Mouse (Mus musculus) lung, postnatal 4 days (tissue): ENCODE data around the gene Olfr1342.

Experiments
- DNase-seq, 2 experiments: peaks; one replicate each; pipeline ENCODE4 v3.0.0; 2021

Olfr1342 gene

DNA sequence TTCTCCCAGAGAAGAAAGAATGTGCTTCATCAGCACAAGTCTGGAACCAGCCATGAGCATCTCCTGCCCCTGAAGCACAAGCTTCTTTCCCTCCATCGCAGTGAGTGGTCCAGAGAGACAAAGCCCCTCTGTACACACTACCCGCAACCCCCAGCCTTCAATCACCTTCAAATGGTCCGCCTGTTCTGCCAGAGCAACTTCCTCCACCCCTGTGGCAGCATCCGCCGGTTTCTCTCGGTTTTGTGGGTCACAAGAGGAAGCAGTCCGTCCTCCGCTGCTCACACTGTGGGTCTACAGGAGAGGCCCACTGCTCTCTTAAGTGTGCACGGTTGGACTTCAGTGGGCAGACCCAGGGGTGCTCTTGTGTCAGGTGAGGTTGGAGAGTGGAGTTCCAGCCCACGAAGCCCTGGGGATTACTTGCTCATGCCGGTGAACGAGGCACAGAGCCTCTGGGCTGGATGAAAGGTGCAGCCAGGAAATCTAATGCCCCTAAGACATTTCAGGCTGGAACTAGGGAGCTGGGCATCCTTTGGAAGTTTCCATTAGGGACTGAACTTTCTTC lies at the start of gene Olfr1342:
Gene Olfr1342 (minus strand): TSS at position 345 of the 562 bp plus-strand sequence.
- DNase-seq = no peak

DNA sequence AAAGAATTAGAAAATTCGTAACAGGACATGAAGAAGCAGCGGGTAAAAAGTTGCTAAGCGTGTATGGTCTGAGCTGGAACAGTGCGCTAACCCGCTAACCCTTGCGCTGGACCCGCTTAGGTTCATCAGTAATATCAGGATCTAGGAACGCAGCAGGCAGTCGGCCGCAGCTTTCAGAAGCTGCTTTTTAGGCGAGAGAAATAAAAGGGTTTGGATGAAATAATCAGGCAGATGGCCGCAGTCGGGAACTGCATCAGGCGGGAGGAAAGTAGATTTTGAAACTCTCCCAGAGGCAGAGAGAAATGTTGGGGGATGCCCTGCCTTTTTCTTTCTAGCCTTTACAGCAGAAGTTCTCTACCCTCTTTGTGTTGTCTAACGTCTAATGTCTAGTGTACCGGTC lies 49.3 kb upstream of the Olfr1342 start:
- DNase-seq = no peak

DNA sequence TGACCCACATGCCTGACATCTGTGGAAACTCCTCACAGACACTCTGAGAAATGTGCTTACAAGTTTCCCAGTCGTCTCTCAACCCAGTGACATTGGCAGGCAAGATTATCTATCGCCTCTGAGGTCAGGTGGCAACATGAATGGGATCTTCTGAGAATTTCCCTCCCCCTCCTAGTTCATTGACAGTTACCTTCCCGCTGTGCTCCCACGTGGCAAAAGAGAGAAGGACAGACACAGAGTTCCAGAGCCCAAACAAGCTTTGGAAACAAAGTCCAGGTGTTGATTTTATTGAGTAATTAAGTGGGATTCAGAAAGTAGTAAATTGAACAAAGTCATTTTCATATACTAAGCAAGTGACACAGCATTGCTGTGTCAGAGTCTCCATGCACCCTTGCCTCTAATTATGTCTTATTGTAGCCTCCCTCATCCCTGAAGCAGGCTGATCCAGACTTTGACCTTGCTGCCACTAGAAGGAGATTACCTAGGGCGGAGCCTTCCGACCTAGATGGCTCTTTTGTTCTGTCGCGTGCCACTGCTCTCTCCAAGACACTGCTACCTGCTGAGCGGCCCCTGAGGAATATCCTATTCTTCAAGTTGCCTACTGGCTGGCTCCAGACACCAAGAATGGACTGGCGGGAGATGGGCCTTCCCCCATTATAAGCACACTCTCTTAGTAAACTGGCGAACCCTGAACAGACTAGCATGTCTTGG lies 48.6 kb upstream of the Olfr1342 start:
- DNase-seq = no peak

DNA sequence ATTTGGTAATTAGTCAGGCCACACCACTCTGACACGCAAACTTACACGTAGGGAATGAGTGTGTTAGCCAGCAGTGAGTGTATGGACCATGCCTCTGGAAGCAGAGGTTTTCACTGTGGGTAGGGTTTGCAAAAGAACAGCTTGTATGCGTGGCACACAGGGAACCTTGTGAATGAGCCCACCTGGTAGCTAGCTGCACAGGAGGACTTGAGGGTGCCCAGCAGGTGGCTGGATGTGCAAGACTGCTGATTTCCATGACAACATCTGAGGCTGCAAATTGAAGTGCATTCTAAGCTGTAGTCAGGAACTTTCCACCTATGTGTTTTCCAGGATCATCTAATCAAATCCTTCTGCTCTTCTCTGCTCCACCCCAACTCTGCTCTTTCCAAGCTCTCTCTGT lies 47.0 kb upstream of the Olfr1342 start:
- no peak for DNase-seq

DNA sequence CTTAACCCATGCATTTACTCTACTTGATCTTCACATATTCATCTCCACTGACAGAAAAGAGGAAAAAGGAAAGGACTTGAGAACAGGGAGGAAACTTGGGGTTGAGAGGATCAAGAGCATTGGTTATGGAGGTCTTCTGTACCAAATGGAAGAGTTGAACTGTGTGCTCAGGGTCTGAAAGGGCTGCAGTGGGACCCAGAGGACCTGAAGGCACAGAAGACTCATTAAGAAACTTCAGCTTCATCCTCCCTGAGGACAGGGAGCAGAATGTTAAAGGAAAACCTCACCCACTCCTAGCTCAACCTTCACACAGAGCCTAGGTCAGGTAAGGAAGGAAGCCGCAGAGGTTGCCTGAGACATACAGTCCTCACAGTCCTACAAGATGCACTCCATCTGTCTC lies 39.3 kb upstream of the Olfr1342 start, which contains the start of gene Olfr1339:
Gene Olfr1339 (plus strand): TSS at position 301 of the 400 bp plus-strand sequence.
- no peak for DNase-seq

DNA sequence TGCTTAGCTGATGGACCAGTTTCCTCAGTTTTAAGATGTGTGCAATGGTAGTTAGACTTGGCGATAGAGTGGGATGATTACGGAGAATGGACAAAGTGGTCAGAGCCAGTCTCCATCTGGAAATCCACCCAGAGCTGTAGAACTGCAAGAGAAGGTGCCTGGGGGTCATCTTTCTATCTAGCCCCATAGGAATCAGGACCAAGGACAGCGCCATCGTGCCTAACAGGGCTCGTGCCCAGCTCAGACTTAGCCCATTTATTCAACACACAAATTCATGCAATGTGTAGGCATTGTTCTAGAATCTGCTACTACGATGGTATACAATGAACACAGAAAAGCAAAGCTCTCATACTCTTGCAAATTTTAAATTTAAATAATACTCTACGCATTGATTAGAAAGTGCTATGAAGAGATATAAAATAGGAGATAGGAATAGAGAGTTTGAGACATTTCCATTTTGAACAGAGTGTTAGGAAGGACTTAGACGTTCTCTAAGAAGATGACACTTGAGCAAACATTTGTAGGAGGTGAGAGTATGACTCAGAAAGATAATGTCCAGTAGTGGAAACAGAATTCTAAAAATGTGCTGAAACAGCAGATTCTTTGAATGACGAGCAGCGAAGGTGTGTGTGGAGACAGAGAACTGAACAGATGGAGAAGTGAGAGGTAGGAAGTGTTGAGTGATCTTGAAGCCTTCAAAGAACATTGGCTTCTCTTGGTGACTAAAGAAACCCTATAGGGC lies 29.4 kb upstream of the Olfr1342 start:
- DNase-seq = no peak

DNA sequence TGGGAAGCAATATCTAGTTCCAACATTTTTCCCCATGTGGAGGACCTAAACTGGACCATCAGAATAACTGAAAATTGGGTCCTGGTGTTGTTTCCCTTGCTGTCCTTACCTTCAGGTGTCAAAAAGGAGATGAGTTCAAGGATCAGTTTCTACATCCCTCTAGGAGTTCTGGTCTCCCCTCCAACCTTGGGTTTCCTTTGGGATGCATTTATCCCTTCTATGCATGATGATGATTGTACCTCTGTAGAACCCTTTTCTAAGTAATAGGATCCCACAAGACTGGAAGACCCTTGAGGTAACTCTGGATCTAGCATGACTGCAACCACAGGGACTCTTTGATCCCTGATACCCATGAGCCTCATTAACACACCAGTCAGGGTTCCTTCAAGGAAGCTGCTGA lies 27.3 kb upstream of the Olfr1342 start, which contains the start of gene Olfr1340:
Gene Olfr1340 (plus strand): TSS at position 301 of the 400 bp plus-strand sequence.
- no peak for DNase-seq

DNA sequence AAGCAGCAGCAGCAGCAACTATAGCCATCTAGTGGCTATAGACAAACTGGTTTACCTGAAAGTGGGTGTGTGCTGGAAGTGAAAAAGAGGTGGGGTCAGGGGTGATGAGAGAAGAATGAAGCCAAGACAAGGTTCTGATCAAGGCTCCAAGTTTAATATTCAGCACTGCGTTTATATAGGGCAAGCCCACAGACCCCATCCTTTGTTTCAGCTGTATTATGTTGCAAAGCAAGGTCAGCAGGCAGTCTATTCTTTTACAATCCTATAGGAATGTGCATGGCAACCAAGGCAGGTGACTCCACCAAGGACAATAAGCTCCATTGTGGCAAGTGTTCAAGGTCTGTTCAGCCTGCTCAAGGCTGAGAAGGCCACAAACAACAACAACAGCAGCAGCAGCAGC lies 19.1 kb upstream of the Olfr1342 start:
- DNase-seq = no peak

DNA sequence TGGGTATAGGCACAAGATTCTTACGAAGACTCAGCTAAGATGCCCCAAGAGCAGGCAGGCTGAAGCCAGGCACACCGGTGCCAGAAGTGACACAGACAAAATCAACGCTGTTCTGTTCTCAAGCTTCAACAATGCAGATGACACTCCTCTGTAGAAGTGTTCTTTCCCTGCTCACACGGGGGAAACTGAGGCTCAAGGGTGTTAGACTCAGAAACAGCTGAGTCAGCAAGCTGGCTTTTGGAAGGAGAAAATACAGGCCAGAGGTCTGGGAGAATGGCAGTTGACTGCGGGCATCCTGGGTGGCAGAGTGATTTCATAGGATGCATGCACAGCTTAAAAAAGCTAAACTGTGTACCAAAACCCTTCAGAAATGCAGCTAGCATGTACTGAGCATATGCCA lies 15.5 kb upstream of the Olfr1342 start:
- DNase-seq = no peak

DNA sequence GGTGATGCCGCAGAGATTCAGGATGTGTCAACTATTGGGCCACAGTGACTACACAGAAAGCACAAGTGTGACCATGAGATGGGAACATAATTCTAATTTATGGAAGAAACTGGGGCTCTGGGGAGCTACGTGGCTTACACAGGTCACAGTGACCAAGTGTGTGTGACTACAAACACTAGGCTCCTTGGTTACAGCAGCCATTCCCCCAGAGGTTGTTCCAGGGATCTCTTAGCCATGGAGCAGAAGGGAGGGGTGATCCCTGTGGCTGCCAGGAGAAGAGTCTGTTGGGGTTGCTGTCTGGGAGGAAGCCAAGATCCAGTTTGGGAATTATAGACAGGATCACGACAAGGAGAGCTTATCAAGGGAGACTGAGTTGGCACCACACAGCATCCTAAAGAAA lies 10.7 kb upstream of the Olfr1342 start, which contains the start of gene Olfr1341:
Gene Olfr1341 (plus strand): TSS at position 301 of the 400 bp plus-strand sequence.
- DNase-seq = no peak

DNA sequence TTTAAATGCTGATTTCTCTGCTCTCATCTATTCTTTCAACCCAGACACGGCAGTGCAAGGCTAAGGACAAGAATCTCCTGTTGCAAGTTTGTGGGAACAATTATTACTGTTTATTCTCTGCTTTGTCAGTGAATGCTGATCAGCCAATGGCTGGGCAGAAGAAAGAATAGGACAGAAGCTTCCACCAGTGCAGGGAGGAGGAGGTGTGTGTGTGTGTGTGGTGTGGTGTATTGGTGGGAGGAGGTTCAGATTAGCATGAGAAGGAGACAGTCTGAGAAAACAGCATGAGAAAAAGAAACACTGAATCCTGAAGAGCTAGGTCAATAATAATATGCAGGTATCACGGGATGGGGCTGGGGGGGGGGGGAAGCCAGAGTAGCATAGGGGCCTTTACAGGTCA lies 1.3 kb upstream of the Olfr1342 start:
- DNase-seq = no peak

DNA sequence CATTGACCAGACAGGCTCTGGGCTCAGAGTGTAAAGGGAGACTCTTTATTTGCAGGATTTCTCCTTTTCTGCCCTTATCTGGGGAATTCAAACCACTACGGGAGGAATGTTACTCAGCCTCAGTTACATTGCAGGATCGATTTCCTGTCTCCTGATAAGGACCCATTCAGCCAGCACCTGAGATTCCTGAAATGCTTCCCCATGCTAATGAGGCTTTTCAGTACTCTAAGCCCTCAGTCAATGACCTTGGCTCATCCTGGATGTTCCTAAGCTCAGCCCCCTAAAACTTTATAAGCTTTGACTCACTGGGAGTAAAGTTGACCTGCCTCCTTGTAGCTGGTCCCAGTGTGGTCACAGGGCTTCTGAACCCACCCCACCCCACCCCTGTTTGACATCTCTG lies 5.5 kb downstream of the Olfr1342 start:
- no peak for DNase-seq

DNA sequence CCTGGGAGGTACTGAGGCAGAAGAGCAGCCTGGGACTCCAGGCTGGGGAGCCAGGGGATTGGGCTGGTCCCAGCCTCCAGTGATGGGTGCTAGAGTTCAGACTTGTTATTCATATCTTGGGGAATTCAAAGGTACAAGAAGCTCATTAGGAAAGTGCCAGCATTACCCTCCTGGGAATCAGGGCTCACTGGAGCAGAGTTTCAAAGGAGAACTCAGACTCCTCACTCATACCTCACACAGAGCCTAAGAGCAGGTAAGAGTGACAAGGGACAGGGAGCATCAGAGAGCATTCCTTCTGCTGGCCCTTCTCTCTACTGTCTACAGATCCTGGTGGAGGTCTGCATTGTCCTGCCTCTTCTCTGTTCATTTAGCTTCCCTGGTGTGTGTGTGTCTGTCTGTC lies 33.9 kb downstream of the Olfr1342 start, which contains the start of gene Olfr62:
Gene Olfr62 (plus strand): TSS at position 301 of the 400 bp plus-strand sequence.
- DNase-seq = no peak

DNA sequence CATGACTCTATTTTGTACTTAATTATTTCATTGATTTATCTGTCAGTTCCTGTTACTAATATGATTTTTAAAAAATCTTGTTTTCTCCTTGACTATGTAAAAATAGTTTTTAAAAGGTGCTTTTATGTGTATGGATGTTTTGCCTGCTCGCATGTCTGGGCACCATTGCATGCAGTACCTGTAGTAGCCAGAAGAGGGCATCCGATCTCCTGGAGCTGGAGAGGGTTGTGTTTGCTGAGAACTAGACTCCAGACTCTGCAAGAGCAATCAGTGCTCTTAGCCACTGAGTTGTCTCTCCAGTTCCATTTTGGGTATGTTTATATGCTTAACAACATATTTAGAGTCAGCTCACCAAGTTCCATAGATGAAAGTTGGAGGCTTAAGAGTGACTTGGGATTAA lies 47.3 kb downstream of the Olfr1342 start:
- DNase-seq = peak in 1 of 2 experiments; percentile 52

DNA sequence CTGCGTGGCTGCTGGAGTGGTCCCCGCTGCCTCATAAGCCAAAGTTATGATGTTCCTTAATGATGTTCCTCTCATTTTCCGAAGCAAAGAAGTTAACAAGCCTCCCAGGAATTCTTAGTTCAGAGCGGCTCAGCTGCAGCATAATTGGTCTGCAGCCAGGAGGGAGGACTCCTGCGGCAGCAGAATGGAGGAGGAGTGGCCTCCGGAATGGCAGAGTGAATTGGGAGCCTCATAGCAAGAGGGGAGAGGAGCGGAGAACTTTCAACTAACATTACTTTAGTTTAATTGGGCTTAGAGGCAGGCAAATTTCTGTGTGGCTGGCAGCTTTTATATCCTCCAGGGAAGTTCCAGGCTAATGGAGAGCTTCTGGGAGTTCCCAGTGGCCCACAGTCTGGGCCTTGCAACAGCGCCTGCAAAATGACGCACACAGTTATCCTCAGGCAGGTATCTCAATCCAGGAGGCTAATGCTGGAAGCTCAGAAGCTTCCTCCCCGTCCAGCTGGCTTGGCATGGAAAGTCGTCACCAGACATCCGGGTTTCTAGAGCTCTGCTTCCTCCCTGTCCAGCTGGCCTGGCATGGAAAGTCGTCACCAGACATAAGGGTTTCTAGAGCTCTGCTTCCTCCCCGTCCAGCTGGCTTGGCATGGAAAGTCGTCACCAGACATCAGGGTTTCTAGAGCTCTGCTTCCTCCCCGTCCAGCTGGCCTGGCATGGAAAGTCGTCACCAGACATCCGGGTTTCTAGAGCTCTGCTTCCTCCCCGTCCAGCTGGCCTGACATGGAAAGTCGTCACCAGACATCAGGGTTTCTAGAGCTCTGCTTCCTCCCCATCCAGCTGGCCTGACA lies 50.0 kb downstream of the Olfr1342 start:
- peak in 1 of 2 experiments; percentile 33 for DNase-seq
